Mouse (Mus musculus) kidney, postnatal 36 days (tissue): ENCODE measurements at regions not wholly inside any gene's neighbourhood (a gene's known extent, or its start where the extent isn't known, plus 50 kb on each side); places are given as distances from the start of the nearest gene placed in this dataset.

Experiments used
- DNase-seq, 2 experiments: peaks; one replicate each; pipeline ENCODE4 v3.0.0; 2021 to 2022; ENCODE audit warnings: mixed read lengths in 2 of 2

GRCm38 (mm10) chr3:51033292-51033691 is 191.0 kb upstream of the Noct start:
- no peak for DNase-seq

- no peak for DNase-seq
Measured at GRCm38 (mm10) chr3:51036700-51037306, 187.4 kb upstream of the Noct start.

GRCm38 (mm10) chr3:51042223-51042846 is 181.9 kb upstream of the Noct start:
- no peak for DNase-seq

GRCm38 (mm10) chr3:51048739-51049138 is 175.5 kb upstream of the Noct start:
- no peak for DNase-seq

GRCm38 (mm10) chr3:51050156-51050555 is 174.1 kb upstream of the Noct start:
- DNase-seq, result no peak

GRCm38 (mm10) chr3:51055004-51055403 is 169.2 kb upstream of the Noct start:
- DNase-seq, result no peak

GRCm38 (mm10) chr3:51064201-51064600 is 160.0 kb upstream of the Noct start:
- DNase-seq, result peak in 1 of 2 experiments; percentile 17

- DNase-seq, result no peak
Measured at GRCm38 (mm10) chr3:51066373-51066772, 157.9 kb upstream of the Noct start.

- DNase-seq, result no peak
Measured at GRCm38 (mm10) chr3:51072417-51072816, 151.8 kb upstream of the Noct start.

GRCm38 (mm10) chr3:51073003-51073679 is 151.1 kb upstream of the Noct start:
- no peak for DNase-seq

GRCm38 (mm10) chr3:51073743-51074319 is 150.4 kb upstream of the Noct start:
- no peak for DNase-seq

- DNase-seq, result peak; percentile 15 to 37
Measured at GRCm38 (mm10) chr3:51075219-51075920, 148.9 kb upstream of the Noct start.

- no peak for DNase-seq
Measured at GRCm38 (mm10) chr3:51078459-51078858, 145.8 kb upstream of the Noct start.

- DNase-seq, result no peak
Measured at GRCm38 (mm10) chr3:51080415-51080814, 143.8 kb upstream of the Noct start.

- no peak for DNase-seq
Measured at GRCm38 (mm10) chr3:51080855-51081254, 143.4 kb upstream of the Noct start.

GRCm38 (mm10) chr3:51082831-51083575 is 141.2 kb upstream of the Noct start:
- no peak for DNase-seq

- DNase-seq, result no peak
Measured at GRCm38 (mm10) chr3:51083583-51083982, 140.7 kb upstream of the Noct start.

- DNase-seq, result no peak
Measured at GRCm38 (mm10) chr3:51086441-51086849, 137.8 kb upstream of the Noct start.

- DNase-seq, result no peak
Measured at GRCm38 (mm10) chr3:51087076-51087475, 137.2 kb upstream of the Noct start.

GRCm38 (mm10) chr3:51089036-51089669 is 135.1 kb upstream of the Noct start:
- DNase-seq, result peak; percentile 20 to 30

GRCm38 (mm10) chr3:51091478-51091877 is 132.8 kb upstream of the Noct start:
- DNase-seq, result no peak
